Mouse (Mus musculus): ENCODE data around the gene Med15. TPM values are rescaled to one million over a fixed set of nuclear protein-coding genes. Genes with fewer than 3 reads are reported as not detected.

Gene Med15
- polyA plus RNA-seq, 1 experiment from 2014 or later = 32.8 TPM

- no peaks in the 10 kb centered on the region for H3K27me3 ChIP-seq (ENCODE audit: control insufficient read depth, insufficient read depth, low read length)
- H3K9me3 ChIP-seq (replicated peaks; ENCODE audit: control insufficient read depth, low read length) = no peaks in the 10 kb centered on the region
- peaks cover 4% of the 10 kb centered on the region for H3K4me1 ChIP-seq (ENCODE audit: control insufficient read depth, insufficient read depth, low read length)
- no peak overlapping the region for H3K27ac ChIP-seq (replicated peaks; ENCODE audit: low read depth, low read length)
- no peaks in the 10 kb centered on the region; the same call in 1 of the 2 replicates for H3K36me3 ChIP-seq (replicated peaks; ENCODE audit: control insufficient read depth, insufficient read depth, low read depth, low read length)
- H3K9ac ChIP-seq (replicated peaks; ENCODE audit: low read length) = no peak overlapping the region
- ATAC-seq (replicated peaks; ENCODE audit: insufficient number of reproducible peaks, low FRiP score, low TSS enrichment, low read depth) (no peak), DNase-seq (ENCODE audit: low spot score) (peak; percentile 75)
- WGBS = 31% methylated on average over 8 of the region's 8 CpGs
- peak overlapping the region; percentile 19 for H3K4me2 ChIP-seq (ENCODE audit: low read depth, low read length)
- peak overlapping the region; percentile 75 for H3K4me3 ChIP-seq (ENCODE audit: low read depth, low read length)
These were observed 28.0 kb upstream of the Med15 start for GRCm38 (mm10) chr16:17760657-17761056.

GRCm38 (mm10) chr16:17759813-17760321 lies 27.2 kb upstream of the Med15 start:
- ATAC-seq (replicated peaks; ENCODE audit: insufficient number of reproducible peaks, low FRiP score, low TSS enrichment, low read depth) (no peak; the same call in 1 of the 2 replicates), DNase-seq (ENCODE audit: low spot score) (peak; percentile 43)
- H3K9me3 ChIP-seq (replicated peaks; ENCODE audit: control insufficient read depth, low read length) = no peaks in the 10 kb centered on the region
- peak overlapping the region; percentile 93 for H3K9ac ChIP-seq (replicated peaks; ENCODE audit: low read length)
- no peaks in the 10 kb centered on the region for H3K27me3 ChIP-seq (ENCODE audit: control insufficient read depth, insufficient read depth, low read length)
- H3K4me1 ChIP-seq (ENCODE audit: control insufficient read depth, insufficient read depth, low read length) = peaks cover 4% of the 10 kb centered on the region
- H3K4me3 ChIP-seq (ENCODE audit: low read depth, low read length) = peak overlapping the region; percentile 75
- 0 out of 2 replicates have a peak overlapping the region, but pooled peaks have one; percentile 28 for H3K27ac ChIP-seq (replicated peaks; ENCODE audit: low read depth, low read length)
- no peaks in the 10 kb centered on the region for H3K36me3 ChIP-seq (replicated peaks; ENCODE audit: control insufficient read depth, insufficient read depth, low read depth, low read length)
- peak overlapping the region; percentile 97 for H3K4me2 ChIP-seq (ENCODE audit: low read depth, low read length)
- WGBS = 1% methylated on average over 53 of the region's 54 CpGs

GRCm38 (mm10) chr16:17759344-17759773 lies 26.7 kb upstream of the Med15 start, which contains the start of gene Klhl22:
Klhl22 (plus strand) TSS chr16:17759618.
- 1% methylated on average over 26 of the region's 28 CpGs for WGBS
- H3K4me2 ChIP-seq (ENCODE audit: low read depth, low read length) = peak within 1 kb of the TSS; percentile 97
- peak within 1 kb of the TSS; percentile 93 for H3K9ac ChIP-seq (replicated peaks; ENCODE audit: low read length)
- H3K4me3 ChIP-seq (ENCODE audit: low read depth, low read length) = peak within 1 kb of the TSS; percentile 75
- peaks cover 4% of the 10 kb centered on the region for H3K4me1 ChIP-seq (ENCODE audit: control insufficient read depth, insufficient read depth, low read length)
- no peaks in the 10 kb centered on the region for H3K36me3 ChIP-seq (replicated peaks; ENCODE audit: control insufficient read depth, insufficient read depth, low read depth, low read length)
- ATAC-seq (replicated peaks; ENCODE audit: insufficient number of reproducible peaks, low FRiP score, low TSS enrichment, low read depth) (peak; percentile 91), DNase-seq (ENCODE audit: low spot score) (peak; percentile 93)
- 0 out of 2 replicates have a peak within 1 kb of the TSS, but pooled peaks have one; percentile 28 for H3K27ac ChIP-seq (replicated peaks; ENCODE audit: low read depth, low read length)
- H3K27me3 ChIP-seq (ENCODE audit: control insufficient read depth, insufficient read depth, low read length) = no peaks in the 10 kb centered on the region
- no peaks in the 10 kb centered on the region for H3K9me3 ChIP-seq (replicated peaks; ENCODE audit: control insufficient read depth, low read length)

- H3K27ac ChIP-seq (replicated peaks; ENCODE audit: low read depth, low read length) = no peak overlapping the region
- peaks cover 4% of the 10 kb centered on the region for H3K4me1 ChIP-seq (ENCODE audit: control insufficient read depth, insufficient read depth, low read length)
- no peaks in the 10 kb centered on the region for H3K36me3 ChIP-seq (replicated peaks; ENCODE audit: control insufficient read depth, insufficient read depth, low read depth, low read length)
- H3K27me3 ChIP-seq (ENCODE audit: control insufficient read depth, insufficient read depth, low read length) = no peaks in the 10 kb centered on the region
- no peak for DNase-seq (ENCODE audit: low spot score)
- ATAC-seq (replicated peaks; ENCODE audit: insufficient number of reproducible peaks, low FRiP score, low TSS enrichment, low read depth) = 0 out of 2 replicates have a peak, but pooled peaks have one; percentile 8
- H3K4me2 ChIP-seq (ENCODE audit: low read depth, low read length) = peak overlapping the region; percentile 97
- H3K9me3 ChIP-seq (replicated peaks; ENCODE audit: control insufficient read depth, low read length) = no peaks in the 10 kb centered on the region
- 56% methylated on average over 9 of the region's 9 CpGs for WGBS
- peak overlapping the region; percentile 75 for H3K4me3 ChIP-seq (ENCODE audit: low read depth, low read length)
- peak overlapping the region; percentile 93 for H3K9ac ChIP-seq (replicated peaks; ENCODE audit: low read length)
These were observed 26.2 kb upstream of the Med15 start for GRCm38 (mm10) chr16:17758902-17759301.

GRCm38 (mm10) chr16:17757756-17758155 lies 25.1 kb upstream of the Med15 start:
- H3K9me3 ChIP-seq (replicated peaks; ENCODE audit: control insufficient read depth, low read length) = no peaks in the 10 kb centered on the region
- H3K9ac ChIP-seq (replicated peaks; ENCODE audit: low read length) = no peak overlapping the region
- H3K4me2 ChIP-seq (ENCODE audit: low read depth, low read length) = no peak overlapping the region
- no peaks in the 10 kb centered on the region for H3K36me3 ChIP-seq (replicated peaks; ENCODE audit: control insufficient read depth, insufficient read depth, low read depth, low read length)
- DNase-seq (ENCODE audit: low spot score) = no peak
- WGBS = 87% methylated on average over 1 of the region's 1 CpGs
- H3K4me1 ChIP-seq (ENCODE audit: control insufficient read depth, insufficient read depth, low read length) = peaks cover 4% of the 10 kb centered on the region
- H3K27me3 ChIP-seq (ENCODE audit: control insufficient read depth, insufficient read depth, low read length) = no peaks in the 10 kb centered on the region
- H3K4me3 ChIP-seq (ENCODE audit: low read depth, low read length) = no peak overlapping the region
- no peak overlapping the region for H3K27ac ChIP-seq (replicated peaks; ENCODE audit: low read depth, low read length)
- no peak for ATAC-seq (replicated peaks; ENCODE audit: insufficient number of reproducible peaks, low FRiP score, low TSS enrichment, low read depth)

GRCm38 (mm10) chr16:17753686-17754085 lies 21.0 kb upstream of the Med15 start:
- DNase-seq (ENCODE audit: low spot score) (no peak), ATAC-seq (replicated peaks; ENCODE audit: insufficient number of reproducible peaks, low FRiP score, low TSS enrichment, low read depth) (no peak)
- no peak overlapping the region for H3K9ac ChIP-seq (replicated peaks; ENCODE audit: low read length)
- H3K9me3 ChIP-seq (replicated peaks; ENCODE audit: control insufficient read depth, low read length) = no peaks in the 10 kb centered on the region
- H3K4me2 ChIP-seq (ENCODE audit: low read depth, low read length) = no peak overlapping the region
- no peak overlapping the region for H3K27ac ChIP-seq (replicated peaks; ENCODE audit: low read depth, low read length)
- H3K4me1 ChIP-seq (ENCODE audit: control insufficient read depth, insufficient read depth, low read length) = no peaks in the 10 kb centered on the region
- 52% methylated on average over 1 of the region's 1 CpGs for WGBS
- no peaks in the 10 kb centered on the region for H3K36me3 ChIP-seq (replicated peaks; ENCODE audit: control insufficient read depth, insufficient read depth, low read depth, low read length)
- H3K27me3 ChIP-seq (ENCODE audit: control insufficient read depth, insufficient read depth, low read length) = no peaks in the 10 kb centered on the region
- H3K4me3 ChIP-seq (ENCODE audit: low read depth, low read length) = no peak overlapping the region

- ATAC-seq (replicated peaks; ENCODE audit: insufficient number of reproducible peaks, low FRiP score, low TSS enrichment, low read depth) (no peak), DNase-seq (ENCODE audit: low spot score) (no peak)
- Histone ChIP-seq H3K4me2 (ENCODE audit: low read depth, low read length) (no peak overlapping the region), H3K4me3 (ENCODE audit: low read depth, low read length) (no peak overlapping the region), H3K27ac (replicated peaks; ENCODE audit: low read depth, low read length) (no peak overlapping the region), H3K9me3 (replicated peaks; ENCODE audit: control insufficient read depth, low read length) (no peaks in the 10 kb centered on the region), H3K9ac (replicated peaks; ENCODE audit: low read length) (no peak overlapping the region), H3K36me3 (replicated peaks; ENCODE audit: control insufficient read depth, insufficient read depth, low read depth, low read length) (no peaks in the 10 kb centered on the region), H3K4me1 (ENCODE audit: control insufficient read depth, insufficient read depth, low read length) (no peaks in the 10 kb centered on the region), H3K27me3 (ENCODE audit: control insufficient read depth, insufficient read depth, low read length) (no peaks in the 10 kb centered on the region)
- 26% methylated on average over 3 of the region's 3 CpGs for WGBS
These were observed 20.3 kb upstream of the Med15 start for GRCm38 (mm10) chr16:17753001-17753400.

- no peak overlapping the region for H3K27ac ChIP-seq (replicated peaks; ENCODE audit: low read depth, low read length)
- no peak for DNase-seq (ENCODE audit: low spot score)
- no peak for ATAC-seq (replicated peaks; ENCODE audit: insufficient number of reproducible peaks, low FRiP score, low TSS enrichment, low read depth)
- no peaks in the 10 kb centered on the region for H3K27me3 ChIP-seq (ENCODE audit: control insufficient read depth, insufficient read depth, low read length)
- no peaks in the 10 kb centered on the region for H3K4me1 ChIP-seq (ENCODE audit: control insufficient read depth, insufficient read depth, low read length)
- no peaks in the 10 kb centered on the region for H3K9me3 ChIP-seq (replicated peaks; ENCODE audit: control insufficient read depth, low read length)
- no peak overlapping the region for H3K9ac ChIP-seq (replicated peaks; ENCODE audit: low read length)
- no peak overlapping the region for H3K4me3 ChIP-seq (ENCODE audit: low read depth, low read length)
- 79% methylated on average over 2 of the region's 2 CpGs for WGBS
- no peak overlapping the region for H3K4me2 ChIP-seq (ENCODE audit: low read depth, low read length)
- H3K36me3 ChIP-seq (replicated peaks; ENCODE audit: control insufficient read depth, insufficient read depth, low read depth, low read length) = no peaks in the 10 kb centered on the region
These were observed 12.4 kb upstream of the Med15 start for GRCm38 (mm10) chr16:17745067-17745466.
